Mouse (Mus musculus): ENCODE results near the gene Atpif1.
"Not testable (repeated sequence)": the region's sequence is repeated elsewhere in the genome, so short reads cannot be mapped to it uniquely, and the experiment has no call there.

Gene Atpif1

GRCm38 (mm10) chr4:132532981-132533916 is at the start of gene Atpif1:
Gene Atpif1, minus strand, starts transcription at chr4:132533659.
- peak; percentile 68 to 78 for DNase-seq (ENCODE audit: low spot score in 2 of 2)

GRCm38 (mm10) chr4:132574809-132575347 is 41.4 kb upstream of the Atpif1 start:
- no peak for DNase-seq (ENCODE audit: low spot score in 2 of 2)

GRCm38 (mm10) chr4:132573327-132573726 is 39.9 kb upstream of the Atpif1 start:
- DNase-seq (ENCODE audit: low spot score in 2 of 2): no peak

- no peak for DNase-seq (ENCODE audit: low spot score in 2 of 2)
Measured at GRCm38 (mm10) chr4:132571190-132571589, 37.7 kb upstream of the Atpif1 start.

- no peak for DNase-seq (ENCODE audit: low spot score in 2 of 2)
Measured at GRCm38 (mm10) chr4:132569115-132569514, 35.7 kb upstream of the Atpif1 start.

GRCm38 (mm10) chr4:132567361-132567779 is 33.9 kb upstream of the Atpif1 start:
- DNase-seq (ENCODE audit: low spot score in 2 of 2): no peak

GRCm38 (mm10) chr4:132565089-132565747 is 31.8 kb upstream of the Atpif1 start:
- DNase-seq (ENCODE audit: low spot score in 2 of 2): no peak

GRCm38 (mm10) chr4:132563965-132564364 is 30.5 kb upstream of the Atpif1 start, which contains the start of gene Ptafr:
Gene Ptafr, plus strand, starts transcription at chr4:132564067.
- DNase-seq (ENCODE audit: low spot score in 2 of 2): no peak

- DNase-seq (ENCODE audit: low spot score in 2 of 2): no peak
Measured at GRCm38 (mm10) chr4:132563261-132563660, 29.8 kb upstream of the Atpif1 start.

- not testable (repeated sequence) for DNase-seq (ENCODE audit: low spot score in 2 of 2)
Measured at GRCm38 (mm10) chr4:132555550-132555949, 22.1 kb upstream of the Atpif1 start.

- no peak for DNase-seq (ENCODE audit: low spot score in 2 of 2)
Measured at GRCm38 (mm10) chr4:132554653-132555052, 21.2 kb upstream of the Atpif1 start.

- no peak for DNase-seq (ENCODE audit: low spot score in 2 of 2)
Measured at GRCm38 (mm10) chr4:132554221-132554620, 20.8 kb upstream of the Atpif1 start.

GRCm38 (mm10) chr4:132545851-132546250 is 12.4 kb upstream of the Atpif1 start:
- DNase-seq (ENCODE audit: low spot score in 2 of 2): peak; percentile 31 to 49

- DNase-seq (ENCODE audit: low spot score in 2 of 2): no peak
Measured at GRCm38 (mm10) chr4:132542724-132543123, 9.3 kb upstream of the Atpif1 start.

- no peak for DNase-seq (ENCODE audit: low spot score in 2 of 2)
Measured at GRCm38 (mm10) chr4:132541413-132541812, 8.0 kb upstream of the Atpif1 start.

GRCm38 (mm10) chr4:132539481-132539880 is 6.0 kb upstream of the Atpif1 start:
- DNase-seq (ENCODE audit: low spot score in 2 of 2): no peak

GRCm38 (mm10) chr4:132535406-132536121 is 2.1 kb upstream of the Atpif1 start, which contains the start of gene Dnajc8:
Gene Dnajc8, plus strand, starts transcription at chr4:132535550.
- peak; percentile 82 to 90 for DNase-seq (ENCODE audit: low spot score in 2 of 2)

GRCm38 (mm10) chr4:132532496-132532895 is 963 bp downstream of the Atpif1 start:
- no peak for DNase-seq (ENCODE audit: low spot score in 2 of 2)

GRCm38 (mm10) chr4:132530033-132530804 is 3.2 kb downstream of the Atpif1 start:
- no peak for DNase-seq (ENCODE audit: low spot score in 2 of 2)

- no peak for DNase-seq (ENCODE audit: low spot score in 2 of 2)
Measured at GRCm38 (mm10) chr4:132529344-132529743, 4.1 kb downstream of the Atpif1 start.
